Mouse (Mus musculus): Measurements from ENCODE around the gene Gm20517.

DNA sequence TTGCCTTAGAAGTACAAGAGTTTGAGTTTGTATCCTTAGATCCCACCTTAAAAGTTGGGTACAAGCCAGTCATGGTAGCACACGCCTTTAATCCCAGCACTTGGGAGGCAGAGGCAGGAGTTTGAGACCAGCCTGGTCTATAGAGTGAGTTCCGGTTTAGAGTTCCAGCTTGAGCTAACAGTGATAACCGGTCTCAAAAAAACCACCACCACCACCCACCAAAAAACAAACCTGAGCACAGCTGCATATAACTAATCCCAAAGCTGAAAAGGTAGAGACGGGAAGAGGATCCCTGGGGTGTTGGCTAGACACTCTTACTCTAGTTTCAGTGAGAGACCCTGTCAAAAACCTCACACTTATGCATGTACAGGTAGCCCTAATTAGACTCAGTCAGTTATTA is 5.3 kb downstream of the Gm20517 start:
- TF ChIP-seq EP300 (IDR thresholded peaks at IDR 0.05; ENCODE audit: low read depth) (no peak), CTCF (IDR thresholded peaks at IDR 0.05; ENCODE audit: low read depth) (no peak)

Measured in liver, embryonic 14.5 days (tissue).